Mouse (Mus musculus) thymus, postnatal 36 days (tissue): ENCODE results near the gene Zfp335.

Experiments
- DNase-seq, 2 experiments: peaks; one replicate each; pipeline ENCODE4 v3.0.0; 2022; ENCODE audit warnings: mixed read lengths in 2 of 2

Zfp335 gene

DNA sequence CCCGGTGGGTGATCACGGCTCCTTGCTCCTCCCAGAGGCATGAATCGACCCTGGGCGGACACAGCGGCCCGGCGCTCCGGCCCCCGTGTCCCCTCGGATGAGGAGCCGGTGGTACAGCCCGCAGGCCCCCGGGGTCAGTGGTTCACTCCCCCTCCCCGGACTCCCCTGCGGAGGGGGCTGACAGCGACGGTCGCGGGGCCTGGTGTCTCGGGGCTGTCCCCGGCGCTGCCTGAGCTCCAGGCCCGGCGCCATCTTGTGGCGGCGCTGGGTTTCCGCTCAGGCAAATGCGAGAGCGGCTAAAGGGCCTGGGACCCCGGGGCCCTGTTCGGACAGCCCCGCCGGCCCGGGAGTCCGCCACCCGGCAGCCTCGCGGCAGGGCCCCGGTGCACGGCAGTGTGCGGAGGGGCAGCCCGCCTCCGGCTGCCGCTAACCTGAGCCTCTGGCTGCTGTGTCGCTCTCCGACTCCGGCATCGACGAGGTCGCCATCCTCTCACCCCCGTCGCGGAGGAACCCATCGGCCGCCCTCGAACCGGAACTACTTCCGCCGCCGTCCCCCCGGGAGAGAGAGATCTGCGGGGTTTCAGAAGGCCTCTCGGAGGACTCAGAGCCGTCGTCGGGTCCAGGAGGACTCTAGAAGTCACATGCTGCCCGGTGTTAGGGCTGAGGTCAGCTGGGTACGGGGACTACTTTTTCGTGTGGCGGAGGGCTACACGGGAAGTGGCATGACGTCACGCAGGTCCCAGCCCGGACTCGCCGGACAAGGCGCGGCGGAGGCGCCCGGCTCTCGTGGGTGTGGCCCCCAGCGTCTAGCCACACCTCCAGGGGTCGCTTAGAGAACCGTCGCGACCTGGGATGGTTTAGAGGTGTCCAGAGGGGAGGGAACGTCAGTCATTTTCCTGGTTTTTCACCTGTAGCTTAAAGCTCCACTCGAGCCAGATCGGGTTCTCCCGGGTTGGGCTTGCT, at the start of gene Zfp335:
Gene Zfp335, minus strand, starts transcription at position 672 of the 963 bp plus-strand sequence.
- DNase-seq, result peak; percentile 92

DNA sequence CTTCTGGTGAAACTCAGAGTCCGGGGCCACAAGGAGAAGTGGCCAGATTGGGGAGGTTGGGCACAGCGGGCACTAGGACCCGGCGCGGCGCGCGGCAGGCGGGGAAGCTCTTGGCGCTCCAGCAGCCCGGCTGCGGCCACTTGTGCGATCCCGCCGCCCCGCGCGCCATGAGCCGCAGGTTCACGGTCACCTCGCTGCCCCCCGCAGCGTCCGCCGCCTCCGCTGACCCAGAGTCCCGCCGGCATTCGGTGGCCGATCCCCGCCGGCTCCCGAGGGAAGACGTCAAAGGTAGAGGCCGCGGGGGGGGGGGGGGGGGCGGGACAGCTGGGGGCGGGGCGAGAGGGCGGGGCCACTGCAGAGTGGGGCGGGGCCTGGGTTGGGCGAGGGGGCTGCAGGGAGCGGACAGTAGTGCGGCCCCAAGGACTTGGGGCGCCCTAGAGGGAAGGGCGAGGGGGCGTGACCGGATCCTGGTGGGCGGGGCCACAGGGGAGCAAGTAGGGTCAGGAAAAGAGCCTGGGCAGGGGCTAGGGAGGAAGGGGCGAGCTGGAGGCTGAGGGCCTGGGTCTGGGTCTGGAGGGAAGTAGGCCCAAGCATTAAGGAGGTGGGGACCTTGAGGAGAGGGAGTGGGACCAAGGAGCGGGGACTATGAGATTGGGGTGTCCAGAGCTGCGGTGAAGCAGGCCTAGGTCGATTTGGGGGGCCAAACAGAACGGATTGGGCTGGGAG, 49.3 kb upstream of the Zfp335 start, which contains the start of gene Slc12a5:
Gene Slc12a5, plus strand, starts transcription at position 87 of the 726 bp plus-strand sequence.
- DNase-seq, result peak in 1 of 2 experiments; percentile 55

DNA sequence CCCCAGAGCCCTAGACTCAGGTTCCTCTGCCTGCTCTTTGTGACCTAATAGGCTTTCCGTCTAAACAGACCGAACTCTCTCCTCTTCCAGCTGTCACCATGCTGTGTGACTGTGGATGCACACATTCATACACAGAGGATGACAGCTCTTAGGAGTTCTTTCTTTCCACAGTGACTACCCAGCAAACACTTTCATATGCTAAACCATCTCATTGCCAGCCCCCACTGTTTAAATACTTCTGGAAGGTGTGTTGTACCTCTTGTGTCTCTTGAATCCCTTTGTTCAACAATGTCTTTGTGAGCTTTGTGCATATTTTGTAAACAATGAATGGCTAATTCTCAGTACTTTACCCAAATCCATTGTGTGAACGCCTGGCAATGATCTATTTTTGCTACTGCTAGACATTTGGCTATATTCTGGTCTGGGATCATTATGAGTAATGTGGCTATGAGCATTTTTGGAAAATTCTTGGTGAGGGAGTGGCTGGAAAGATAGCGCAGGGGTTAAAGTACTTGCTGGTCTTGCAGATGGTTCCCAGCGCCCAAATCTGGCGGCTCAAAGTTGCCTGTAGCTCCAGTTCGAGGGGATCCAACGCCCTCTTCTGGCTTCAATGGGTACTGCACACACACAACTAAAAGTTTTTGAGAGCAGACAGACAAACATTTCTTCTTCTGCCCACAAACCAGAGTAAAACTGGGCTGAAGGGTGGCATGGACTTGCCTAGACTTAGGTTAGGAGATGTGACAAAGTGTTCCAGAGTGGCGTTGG, 46.2 kb upstream of the Zfp335 start:
- no peak for DNase-seq

DNA sequence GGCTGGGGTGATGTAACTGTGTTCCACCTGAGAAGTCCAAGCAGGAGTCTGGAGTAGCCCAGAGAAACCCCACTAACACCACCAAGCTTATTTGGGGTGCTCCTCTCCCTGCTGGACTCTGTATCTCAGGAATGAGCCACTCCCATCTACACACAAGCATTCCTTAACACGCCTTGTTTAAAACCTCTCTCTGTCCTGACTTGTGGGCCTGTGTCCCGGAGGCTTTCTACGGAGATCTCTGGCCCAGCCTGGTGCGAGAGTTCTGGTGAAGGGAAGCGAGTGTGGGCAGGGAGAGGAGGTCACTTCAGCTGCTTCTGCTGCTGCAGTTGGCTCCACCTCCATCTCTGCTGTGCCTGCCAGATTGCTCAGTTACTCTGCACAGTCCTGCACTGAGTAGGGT, 44.6 kb upstream of the Zfp335 start:
- no peak for DNase-seq

DNA sequence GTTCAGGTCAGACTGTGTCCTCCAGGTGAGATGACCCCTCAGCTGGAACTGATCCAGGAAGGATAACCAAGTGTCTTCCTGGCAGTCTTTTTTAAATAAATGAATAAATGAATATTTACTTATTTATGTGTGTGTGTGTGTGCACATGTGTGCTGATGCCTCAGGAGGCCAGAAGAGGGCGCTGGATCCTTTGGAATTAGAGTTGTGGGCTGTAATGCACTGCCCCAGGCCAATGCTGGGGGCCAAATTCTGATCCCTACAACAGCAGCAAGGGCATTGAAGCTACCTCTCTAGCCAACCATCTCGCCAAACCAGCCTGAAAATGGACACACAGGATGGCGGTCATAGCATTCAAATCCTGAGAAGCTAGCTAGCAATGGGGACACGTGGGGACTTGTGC, 44.2 kb upstream of the Zfp335 start:
- no peak for DNase-seq

DNA sequence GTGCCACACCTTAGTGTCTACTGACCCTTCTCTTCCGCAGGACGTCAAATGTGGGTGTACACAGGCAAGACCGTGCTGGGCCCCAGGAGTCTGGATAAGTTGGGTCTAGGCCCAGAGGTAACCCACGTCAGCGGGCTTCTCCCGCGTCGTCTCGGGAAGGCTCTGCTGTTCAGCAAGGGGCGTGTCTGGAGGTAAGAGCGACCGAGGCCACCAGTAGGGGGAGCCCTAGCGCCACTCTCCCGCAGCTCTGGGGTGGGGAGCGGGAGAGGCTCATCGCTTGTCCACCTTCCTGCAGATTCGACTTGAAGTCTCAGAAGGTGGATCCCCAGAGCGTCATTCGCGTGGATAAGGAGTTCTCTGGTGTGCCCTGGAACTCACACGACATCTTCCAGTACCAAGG, 41.7 kb upstream of the Zfp335 start:
- DNase-seq, result peak; percentile 78

DNA sequence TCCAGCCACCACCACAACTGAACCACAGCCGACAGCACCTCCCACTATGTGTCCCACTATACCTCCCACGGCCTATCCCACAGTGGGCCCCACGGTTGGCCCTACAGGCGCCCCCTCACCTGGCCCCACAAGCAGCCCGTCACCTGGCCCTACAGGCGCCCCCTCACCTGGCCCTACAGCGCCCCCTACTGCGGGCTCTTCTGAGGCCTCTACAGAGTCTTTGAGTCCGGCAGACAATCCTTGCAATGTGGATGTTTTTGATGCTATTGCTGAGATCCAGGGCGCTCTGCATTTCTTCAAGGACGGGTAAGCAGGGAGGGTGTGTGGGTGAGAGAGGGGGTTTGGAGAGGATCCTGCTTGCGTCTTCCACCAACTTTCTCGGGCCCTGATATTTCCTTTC, 40.9 kb upstream of the Zfp335 start:
- no peak for DNase-seq

DNA sequence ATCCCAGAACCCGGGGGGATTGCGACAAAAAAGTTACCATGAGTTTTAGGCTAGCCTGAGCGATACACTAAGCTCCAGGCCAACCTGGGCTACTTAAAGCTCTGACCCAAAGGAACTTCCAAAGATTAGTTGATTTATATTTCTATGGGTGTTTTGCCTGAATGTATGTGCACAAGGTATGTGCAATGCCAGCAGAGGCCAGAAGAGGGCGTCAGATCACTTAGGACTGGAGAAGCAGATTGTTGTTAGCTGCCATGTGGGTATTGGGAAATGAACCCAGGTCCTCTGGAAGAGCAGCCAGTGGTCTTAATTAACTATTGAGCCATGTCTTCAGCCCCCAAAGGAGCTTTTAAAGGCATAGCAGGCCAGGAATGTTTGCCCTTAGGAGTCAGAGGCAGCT, 40.2 kb upstream of the Zfp335 start:
- no peak for DNase-seq

DNA sequence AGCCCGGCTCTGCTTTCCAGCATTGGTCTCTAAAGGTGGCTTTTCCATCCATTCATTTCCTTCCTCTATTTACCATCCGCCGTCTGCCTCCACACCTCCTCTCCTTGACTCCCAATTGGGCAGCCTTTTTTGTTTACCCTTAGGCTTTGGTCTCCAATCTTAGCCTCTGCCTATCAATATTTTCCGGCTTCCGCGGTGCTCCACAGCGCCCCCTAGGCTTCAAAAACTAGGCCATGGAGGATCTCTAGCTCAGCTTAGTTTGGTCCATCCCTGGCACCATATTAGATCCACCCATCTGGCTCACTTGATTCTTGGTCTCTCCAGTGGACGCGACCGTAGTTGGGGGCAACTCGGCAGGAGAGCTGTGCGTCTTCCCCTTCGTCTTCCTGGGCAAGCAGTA, 38.9 kb upstream of the Zfp335 start:
- no peak for DNase-seq

DNA sequence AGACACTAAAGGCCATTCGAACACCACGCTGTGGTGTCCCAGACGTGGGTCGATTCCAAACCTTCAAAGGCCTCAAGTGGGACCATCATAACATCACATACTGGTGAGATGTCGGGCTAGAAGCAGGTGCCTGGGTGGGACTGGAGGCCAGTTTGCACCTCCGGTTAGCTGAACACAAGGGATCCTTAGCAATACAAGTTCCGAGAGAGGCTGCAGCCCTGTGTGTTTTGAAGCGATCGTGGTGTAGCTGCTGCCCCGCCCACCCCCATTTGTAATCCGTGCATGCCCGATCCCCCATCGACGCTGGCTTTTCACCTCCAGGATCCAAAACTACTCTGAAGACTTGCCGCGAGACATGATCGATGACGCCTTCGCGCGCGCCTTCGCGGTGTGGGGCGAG, 37.4 kb upstream of the Zfp335 start:
- no peak for DNase-seq

DNA sequence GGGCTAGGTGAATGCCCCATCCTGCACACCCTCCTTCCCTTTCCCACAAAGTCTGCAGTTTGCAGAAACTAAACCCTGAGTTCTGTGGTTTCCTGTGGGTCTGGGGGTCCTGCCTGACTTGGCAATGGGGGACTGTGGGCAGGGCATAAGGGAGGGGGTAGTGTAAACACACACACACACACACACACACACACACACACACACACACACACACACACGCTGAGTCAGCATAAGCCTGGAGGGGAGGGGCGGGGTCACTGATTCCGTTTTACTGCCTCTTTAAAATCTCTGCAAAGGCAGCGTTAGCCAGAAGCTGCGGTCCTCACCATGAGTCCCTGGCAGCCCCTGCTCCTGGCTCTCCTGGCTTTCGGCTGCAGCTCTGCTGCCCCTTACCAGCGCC, 36.4 kb upstream of the Zfp335 start:
- DNase-seq, result no peak

DNA sequence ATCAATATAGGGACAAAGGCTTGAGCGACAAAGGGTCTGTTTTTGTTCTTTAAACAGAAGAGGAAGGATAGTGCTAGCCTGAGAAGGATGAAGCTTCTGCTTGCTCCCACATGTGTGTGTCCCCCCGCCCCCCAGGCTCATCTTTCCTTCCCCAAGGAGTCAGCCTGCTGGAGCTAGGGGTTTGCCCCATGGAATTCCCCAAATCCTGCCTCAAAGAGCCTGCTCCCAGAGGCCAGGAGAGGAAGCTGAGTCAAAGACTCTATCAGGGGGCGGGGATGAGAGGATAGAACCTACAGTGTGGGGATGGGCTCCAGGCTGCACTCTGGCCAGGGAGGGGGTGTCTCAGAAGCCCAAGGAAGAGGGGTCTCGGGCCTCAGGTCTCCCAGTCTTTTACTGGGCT, 35.9 kb upstream of the Zfp335 start:
- no peak for DNase-seq

DNA sequence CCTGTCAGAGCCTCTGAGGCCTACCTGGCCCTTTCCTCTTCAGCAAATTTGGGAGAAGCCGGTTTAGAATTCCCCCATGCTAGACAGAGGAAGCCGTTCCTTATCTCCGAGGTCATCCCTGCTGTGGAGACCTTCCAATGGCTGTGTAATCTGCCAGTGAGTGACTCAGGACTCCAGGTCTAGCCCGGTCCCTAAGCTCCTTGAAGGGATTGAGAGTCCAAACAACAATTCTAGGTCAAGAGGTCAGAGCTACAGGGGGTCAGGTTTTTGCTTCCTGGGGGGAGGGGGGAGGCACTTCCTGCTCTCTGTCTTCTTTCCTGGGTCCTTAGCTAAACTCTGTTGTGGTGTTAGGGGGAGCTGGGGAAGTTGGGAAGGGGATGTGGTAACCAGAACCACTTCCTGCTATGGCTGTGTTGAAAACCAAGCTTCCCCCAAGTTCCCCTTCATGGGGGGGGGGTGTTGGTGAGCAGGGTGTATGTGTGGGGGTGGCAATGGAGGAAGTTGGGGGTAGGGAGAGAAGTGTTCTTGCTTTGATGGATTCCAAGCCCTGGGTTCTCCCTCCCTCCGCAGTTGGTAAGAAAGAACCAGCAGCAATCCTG, 31.2 kb upstream of the Zfp335 start:
- DNase-seq, result peak; percentile 71 to 81

DNA sequence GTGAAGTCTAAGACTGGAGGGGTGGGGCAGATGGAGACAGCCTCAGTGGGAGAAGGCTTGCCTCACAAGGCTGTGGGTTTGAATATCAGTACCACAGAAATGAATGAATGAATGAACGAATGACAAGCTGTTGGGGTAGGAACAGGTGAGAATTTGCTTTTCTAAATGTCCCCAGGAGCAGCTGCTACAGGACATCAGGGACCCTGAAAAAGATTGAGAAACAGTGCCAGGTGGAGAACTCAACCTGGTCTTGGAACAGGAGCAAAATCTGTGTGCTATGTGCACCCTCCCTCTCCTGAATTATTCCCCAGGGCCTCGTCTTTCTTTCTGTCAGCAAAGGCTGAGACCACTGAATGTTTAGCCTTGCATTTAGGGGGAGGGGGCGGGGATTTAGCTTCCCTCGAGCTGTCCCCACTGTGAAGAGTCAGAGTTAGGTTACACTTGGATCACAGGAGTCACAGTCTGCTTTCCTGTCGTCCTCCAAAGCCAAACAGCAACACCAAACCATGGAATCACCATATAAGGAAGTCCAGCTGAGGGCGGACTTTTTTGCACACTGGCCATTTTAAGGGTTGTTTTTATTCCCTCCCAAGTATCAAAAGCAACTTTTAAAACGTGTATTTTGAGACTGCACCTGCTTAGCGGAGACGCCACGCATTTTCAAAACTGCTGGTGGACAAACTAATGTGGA, 28.7 kb upstream of the Zfp335 start, which contains the start of gene Mmp9:
Gene Mmp9, plus strand, starts transcription at position 641 of the 691 bp plus-strand sequence.
- DNase-seq, result no peak

DNA sequence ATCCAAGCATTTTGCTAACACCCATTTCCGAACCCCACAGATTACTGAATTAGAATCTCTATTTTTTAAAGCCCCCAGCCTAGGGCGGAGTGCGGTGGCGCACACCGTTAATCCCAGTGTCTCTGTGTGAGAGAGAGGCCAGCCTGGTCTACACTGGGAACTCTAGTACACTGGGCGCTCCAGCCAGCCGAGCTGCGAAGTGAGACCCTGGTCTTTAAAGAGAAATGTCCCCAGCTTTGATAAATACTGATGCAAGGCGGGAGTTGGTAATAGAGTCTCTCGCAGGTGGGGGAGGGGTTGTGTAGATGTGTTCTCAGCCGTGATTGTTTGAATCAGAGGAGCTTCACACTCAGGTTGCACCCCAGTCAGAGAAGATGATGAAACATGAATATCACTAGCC, 27.5 kb upstream of the Zfp335 start:
- DNase-seq, result no peak

DNA sequence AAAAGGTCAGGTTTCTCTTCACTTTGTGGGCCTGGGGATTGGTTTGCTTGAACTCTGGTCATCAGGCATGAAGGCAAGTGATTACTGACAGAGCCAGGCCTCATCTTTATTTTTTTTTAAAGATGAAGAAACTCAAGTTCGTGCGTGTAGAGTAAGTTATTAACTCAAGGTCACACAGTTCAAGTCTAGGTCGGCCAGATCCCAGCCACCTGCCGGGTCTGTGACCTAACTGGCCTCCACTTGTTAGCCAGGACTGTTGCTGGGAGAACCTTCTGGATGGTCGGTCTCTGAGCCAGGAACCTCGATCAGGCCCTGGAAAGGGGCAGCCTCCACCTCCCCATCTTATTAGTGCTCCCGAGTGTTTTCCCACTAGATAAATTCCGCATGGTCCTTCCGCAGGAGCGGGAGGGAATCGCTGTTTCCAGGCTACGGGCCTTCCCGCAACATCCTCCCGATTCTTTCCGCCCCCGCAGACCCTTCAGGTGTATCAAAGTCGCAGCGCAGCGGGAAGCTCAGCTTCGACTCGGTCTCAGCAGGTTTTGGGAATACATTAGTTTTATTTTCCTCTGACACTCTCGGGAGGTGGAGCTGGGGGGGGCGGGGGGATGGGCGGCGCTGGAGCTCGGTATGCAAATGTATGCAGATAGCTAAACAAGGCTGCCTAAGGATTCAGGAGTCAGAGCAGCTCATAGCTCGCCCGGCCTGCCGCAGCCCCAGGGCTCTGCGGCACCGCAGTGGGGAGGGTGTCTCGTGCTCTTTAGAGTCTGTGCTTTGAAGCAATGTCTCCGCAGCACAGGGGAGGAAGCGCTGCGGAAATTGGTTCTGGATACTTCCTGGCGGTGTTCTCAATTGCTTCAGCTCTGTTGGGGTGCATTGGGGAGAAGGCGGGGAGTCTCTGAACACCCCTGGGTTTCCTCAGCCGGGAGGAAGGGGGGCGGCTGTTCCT, 26.9 kb upstream of the Zfp335 start:
- DNase-seq, result peak; percentile 71 to 81

DNA sequence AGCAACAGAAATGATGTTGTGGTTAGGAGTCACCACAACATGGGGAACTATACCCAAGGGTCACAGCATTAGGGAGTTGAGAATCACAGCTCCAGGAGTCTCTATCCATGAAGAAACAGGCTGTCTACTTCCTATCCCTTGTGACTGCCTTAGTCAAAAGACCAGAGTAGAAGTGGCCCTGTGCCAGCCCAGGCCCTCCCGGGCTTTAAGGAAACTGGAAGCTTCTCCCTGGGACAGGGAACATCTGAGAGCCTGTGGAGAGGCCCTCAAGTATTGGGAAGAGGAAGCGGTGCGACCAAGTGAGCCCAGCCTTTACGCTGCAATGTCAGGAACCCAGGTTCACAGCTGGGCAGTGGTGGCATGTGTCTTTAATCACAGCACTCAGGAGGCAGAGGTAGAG, 24.4 kb upstream of the Zfp335 start:
- no peak for DNase-seq

DNA sequence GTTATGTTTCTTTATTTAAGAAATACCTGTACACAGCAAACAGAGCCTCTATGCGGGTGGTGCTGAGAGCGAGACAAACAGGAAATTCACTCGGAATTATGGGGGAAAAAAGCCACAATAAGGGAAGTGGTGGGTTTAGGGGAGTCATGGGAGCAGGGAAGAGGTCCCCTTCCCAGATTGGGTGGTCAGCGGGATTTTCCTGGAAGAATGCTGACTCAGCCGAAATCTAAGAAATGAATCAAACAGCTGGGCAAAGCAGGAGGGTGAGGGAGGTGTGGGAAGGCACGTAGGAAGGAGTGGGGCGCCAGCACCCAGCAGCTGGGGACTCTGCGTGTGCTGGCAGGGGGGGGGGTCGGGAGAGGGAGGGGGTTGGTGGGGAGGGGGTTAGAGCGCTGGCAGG, 22.0 kb upstream of the Zfp335 start:
- no peak for DNase-seq

DNA sequence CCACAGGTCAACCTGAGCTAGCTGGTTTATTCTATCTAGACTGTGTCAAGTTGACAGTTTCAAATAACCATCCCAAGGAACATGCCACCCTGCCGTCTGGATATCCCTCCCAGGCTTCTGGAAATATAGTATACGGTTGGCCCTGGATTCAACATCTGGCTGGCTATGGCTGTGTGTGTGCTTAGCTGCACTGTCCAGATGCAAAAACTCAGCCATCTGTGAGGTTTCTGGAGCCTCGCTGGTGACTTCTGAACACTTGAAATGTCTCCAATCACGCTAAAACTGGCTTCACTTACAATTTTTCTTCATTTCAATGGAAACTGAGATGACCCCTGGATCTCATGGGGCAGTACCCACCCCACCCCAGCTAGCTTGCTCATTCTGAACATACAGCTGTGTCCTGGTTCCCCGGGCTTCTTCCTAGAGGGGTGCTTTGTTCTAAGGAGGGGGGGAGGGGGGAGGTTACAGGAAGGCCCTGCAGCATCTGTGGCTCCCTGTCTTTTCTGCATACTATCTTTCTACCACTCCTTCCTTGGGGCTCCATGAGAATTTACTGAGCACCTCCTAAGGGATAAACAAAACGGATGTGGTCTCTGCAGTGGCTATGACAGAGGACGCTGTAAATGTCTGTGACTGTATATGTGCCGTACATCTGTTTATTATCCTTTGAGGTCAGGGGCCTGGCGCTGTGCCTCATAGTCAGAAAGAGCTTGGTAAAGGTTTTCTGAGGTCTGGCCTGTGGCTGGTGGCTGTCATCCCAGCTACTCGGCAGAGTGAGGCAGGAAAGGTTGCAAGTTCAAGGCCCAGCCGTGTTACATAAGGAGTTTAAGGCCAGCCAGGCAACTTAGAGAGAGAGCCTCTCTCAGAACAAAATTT, 19.4 kb upstream of the Zfp335 start:
- DNase-seq, result no peak
